Mouse (Mus musculus): ENCODE data around the gene Itsn1.

Itsn1 gene

DNA sequence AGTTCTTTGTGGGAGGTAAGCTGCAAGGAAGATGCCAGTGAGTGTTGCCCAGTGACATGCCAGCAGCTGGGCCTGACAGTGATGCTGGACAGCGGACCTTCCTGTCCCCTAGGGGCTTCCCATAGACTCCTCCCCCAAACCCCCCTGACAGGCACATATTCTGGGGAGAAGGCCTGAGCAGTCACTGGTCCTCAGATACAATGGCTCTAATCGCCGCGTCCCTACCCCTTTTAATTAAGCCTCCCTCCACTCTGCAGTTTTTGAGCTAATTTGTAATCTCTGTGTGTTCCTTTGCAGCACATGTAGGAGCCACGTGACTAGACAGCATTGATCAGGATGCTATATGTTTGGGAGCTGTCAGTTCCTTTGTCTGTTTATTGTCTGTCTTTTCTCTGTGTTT is 41.6 kb downstream of the Itsn1 start:
- peak; percentile 90 for DNase-seq

DNA sequence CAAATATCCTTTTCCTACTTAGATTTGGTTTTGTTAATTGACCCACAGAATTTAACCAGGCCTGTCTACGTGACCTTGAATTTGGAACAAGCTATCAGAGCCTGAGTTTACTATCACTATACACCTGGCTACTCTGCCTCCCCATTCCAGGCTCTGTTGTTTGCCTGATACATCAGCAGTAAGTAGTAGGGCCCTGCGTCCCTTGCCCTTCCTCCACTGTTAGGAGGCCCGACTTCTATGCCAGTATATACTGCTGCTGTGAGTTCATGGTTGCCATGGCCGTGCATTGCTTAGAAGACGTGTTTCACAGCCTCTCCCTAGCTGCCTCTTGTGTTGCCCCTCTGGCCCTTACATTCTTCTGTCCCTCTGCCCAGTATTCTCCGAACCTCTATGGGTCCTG is 42.3 kb downstream of the Itsn1 start:
- DNase-seq = peak; percentile 81

DNA sequence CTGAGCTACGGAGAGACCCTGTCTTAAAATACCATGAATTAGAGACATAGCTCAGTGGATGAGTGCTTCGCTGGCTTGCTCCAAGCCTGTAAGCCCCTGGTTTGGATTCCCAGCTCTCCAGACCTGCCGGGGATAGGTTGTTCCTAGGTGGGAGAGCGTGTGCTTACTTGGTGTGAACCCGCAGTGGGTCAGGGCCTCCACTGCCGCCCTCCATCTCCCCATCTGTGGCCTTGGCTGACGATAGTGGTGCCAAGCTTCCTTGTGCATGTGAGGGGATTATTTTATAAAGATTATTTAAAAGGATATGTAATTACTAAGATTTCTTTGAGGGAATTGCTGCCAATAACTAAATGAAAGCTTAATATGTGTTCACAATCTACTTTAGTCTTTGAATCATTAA is 43.5 kb downstream of the Itsn1 start:
- DNase-seq = peak; percentile 80

DNA sequence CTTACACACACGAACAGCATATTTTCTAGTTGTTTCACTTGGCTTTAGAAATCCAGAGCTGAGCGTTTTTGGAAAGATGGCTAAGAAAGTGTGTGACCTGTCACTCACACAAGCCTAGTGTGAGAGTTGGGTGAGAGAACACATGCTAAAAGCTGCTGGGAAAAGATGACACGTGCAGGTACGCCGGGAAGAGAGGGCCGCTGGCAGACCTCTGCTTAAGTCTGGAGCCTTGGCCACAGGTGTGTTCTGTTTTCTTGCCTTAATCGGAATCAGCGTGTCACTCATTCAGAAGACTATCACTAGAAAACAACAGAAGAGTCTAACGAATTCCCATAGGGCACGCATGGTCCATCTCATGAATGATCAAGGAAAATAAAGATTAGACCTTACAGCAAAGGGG is 50.5 kb downstream of the Itsn1 start:
- DNase-seq = peak; percentile 74

DNA sequence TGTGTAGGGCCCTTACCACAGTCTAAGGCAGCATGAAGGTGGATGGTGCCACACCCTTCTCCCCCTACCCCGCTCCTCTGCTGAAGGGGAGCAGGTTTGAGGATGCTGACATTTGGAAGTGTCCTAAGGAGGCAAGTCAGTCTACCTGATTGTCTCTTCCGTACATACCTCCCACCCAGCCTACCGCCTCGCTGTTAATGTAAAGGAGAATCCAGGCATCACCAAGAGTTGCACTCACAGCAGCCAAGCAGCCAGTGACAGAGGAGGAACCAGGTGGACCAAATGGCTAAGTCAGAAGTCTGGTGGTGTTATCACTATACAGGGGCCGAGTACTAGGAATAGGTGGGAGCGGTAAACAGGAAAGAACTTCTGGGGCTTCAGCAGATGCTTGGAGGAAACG is 51.1 kb downstream of the Itsn1 start:
- DNase-seq = peak; percentile 82

DNA sequence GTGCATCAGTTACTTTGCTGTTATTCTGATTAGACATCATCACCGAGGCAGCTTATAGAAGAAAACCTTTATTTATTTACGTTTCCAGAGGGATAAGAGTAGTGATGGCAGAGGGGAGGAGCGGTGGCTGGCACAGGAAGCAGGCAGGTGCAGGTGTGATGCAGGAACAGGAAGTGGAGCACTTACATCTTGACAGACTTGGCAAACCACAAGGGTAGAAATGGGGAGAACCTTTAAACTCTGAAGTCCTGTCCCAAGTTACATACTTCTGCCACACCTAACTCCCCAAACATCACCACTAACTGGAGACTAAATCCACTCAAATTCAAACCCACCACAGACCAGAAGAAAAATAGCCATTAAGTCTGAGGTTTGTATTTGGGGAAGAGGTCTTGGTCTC is 51.7 kb downstream of the Itsn1 start:
- DNase-seq = peak; percentile 68

DNA sequence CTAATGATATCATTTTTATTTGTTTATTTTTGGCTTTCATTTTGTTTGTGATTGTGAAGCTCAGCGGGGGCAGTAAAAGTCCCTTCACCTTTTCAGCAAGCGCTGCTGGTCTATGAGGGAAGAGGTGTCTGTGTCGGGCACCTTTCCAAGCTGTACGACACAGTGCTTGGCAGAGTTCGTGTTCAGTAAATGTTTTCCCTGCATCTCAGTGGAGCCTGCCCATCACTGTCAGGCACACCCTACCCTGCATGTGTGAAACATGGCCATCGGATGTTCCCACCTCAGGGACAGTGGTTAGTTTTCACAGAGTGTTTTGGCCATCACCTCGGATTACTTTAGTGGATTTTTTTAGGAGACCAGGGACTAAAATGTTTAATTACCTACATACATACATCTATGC is 54.1 kb downstream of the Itsn1 start:
- peak; percentile 87 for DNase-seq

DNA sequence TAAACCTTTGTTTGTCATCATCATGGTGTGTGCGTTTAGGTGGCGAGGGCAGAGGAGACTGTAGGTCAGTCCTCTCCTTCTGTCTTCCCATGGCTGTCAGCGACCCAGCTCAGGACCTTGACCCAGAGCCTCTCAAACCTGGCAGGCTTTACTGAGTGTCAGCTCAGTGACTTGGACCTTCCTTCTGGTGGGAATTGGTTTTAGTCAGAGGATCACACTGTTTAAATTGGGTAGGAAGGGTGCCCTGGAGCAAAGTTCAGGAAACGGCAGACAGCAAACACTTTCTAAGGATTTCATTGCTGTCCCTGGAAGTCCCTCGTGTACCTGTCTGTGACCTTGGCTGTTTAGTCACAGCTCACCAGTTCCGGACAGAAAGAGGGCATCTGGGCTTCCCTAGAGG is 55.2 kb downstream of the Itsn1 start:
- peak; percentile 72 for DNase-seq

DNA sequence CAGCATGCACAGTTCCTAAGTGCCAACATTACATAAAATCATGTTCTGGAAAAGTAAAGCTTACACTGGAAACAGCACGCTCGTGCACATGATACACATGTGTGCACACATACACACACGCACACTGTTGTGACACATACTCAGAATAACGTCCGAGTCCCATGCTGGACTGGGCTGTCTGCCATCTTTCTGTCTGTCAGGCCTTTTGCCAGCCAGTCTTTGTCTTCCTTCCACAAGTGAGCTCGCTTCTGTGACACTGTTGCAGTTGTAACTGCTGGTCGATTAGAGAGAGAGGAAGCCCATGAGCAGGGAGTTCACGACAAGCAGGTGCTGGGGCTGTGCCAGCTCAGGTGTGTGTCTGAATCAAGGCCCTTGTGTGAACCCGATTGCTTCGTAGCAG is 57.3 kb downstream of the Itsn1 start:
- peak; percentile 94 for DNase-seq

DNA sequence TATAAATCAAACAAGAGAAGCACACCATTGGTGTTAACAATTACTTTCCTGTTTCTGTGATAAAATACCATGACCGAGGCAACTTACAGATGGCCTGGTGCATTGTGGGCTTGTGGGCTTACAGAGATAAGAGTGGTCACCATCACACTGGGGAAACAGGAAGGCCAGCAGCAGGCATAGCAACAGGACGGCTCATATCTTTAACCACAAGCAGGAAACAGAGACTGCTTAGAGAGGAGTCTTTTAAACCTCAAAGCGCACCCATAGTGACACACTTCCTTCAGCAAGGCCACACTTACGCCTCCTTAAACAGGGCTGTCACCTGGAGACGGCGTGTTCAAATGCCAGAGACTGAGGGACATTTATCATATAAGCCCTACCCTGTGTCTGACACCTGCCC is 60.6 kb downstream of the Itsn1 start:
- DNase-seq = peak; percentile 96

DNA sequence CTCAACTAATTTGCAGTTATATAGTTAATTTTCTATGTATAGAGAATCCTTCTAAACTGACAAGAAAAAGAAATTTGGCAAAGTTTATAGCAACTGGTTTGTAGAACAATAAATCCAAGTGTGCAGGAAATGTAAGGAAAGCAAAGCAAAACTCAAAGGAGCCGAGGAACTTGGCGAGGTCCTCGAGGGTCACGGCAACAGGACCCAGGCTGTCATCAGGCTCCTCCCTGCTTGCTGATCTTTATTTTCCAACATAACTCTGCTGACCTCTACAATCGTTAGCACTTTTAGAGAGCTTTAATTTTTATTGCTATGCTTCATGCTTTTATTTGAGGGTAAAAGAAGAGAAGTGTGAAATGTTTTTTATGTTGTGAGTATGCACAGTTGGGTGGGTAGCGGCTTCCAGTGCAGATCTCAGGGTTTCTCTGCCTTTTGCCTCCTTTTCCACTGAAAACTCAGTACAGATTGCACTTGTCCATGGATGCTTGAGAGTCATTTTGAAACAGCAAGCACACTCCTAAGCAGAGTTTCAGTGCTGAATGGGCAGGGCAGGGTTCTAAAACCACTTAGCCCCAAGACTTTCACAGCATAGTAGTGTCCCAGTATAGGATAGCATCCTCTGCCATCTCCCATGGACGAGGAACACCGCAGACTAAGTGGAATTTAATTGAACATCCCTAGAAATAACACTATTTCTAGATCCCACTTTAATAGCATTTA is 63.6 kb downstream of the Itsn1 start:
- no peak for DNase-seq

DNA sequence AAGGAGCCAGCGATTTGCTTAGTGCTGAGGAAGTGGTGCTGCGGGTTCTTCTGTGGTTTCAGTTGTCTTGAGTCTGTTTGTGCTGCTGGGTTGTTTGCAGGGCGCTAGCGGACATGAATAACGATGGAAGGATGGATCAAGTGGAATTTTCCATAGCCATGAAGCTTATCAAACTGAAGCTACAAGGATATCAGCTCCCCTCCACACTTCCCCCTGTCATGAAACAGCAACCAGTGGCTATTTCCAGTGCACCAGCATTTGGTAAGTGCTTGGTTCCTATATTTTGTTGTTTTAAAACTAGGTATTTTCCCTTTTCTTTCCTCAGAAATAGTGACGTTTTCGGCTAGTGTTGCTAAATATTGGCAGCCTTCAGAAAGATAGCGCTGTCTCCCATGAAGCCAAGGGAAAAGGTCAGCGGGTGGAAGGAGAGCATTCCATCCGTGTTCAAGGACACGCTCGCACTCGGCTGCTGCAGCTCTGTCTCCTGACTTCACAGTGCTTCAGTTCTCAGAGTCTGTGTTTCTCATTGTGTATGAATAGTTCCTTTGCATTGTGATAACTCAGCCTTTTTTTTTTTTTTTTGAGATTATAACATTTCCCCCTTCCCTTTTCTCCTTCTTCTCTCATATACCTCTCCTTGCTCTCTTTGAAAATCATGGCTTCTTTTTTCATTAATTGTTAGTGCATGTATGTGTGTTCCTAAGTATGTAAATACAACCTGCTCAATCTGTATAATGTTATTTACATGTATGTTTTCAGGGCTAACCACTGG is 64.6 kb downstream of the Itsn1 start:
- DNase-seq = peak; percentile 95

DNA sequence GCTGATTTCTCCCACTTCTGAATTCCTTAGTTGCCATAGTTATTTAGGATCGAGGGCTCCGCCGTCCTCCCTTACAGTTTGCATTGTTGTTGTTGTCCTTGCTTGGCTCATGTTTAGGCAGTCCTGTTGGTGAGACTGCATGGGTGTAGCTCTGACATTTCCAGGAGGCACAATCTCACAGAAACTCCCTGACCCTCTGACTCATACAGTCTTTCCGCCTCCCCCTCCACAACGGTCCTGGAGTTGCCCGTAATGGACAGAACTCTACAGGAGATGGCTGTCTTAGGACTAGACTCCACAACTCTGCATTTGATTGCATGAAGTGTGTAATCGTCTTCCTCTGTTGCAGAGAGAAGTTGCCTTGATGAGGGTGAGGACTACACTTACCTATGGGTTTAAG is 65.2 kb downstream of the Itsn1 start:
- DNase-seq = no peak

DNA sequence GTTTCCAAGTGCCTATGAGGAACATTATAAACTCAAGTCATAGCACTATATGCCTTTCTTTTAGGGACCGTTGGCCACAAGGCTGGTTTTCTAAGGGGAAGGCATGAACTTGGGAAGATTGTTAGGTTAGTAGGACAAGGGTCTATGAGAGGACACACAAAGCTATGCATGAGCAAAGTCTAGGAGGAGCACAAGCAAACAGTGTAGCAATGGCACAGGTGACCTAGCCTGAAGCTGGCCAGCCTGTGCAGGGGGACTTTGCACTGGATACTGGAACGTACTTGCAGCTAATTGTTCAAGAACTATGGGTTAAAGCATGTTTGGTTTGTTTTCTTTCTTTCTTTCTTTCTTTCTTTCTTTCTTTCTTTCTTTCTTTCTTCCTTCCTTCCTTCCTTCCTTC is 66.0 kb downstream of the Itsn1 start:
- no peak for DNase-seq

DNA sequence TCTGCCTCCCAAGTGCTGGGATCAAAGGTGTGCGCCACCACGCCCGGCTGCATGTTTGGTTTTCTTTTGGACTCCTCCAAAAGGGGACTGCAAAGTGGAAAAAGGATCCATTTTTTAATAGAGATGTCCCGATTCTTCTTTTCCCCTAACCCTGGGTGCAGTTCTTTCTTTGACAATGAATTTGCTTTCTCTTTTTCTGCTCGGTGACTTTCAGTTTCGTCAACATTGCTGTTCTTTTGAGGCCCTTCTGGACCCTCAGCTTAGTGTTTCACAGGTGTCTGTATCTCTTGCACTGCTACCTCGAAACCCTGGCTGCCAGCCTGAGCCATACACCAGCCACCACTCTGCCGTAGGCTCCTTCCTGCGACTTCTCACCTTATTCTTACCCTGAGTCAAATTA is 66.5 kb downstream of the Itsn1 start:
- DNase-seq = no peak

DNA sequence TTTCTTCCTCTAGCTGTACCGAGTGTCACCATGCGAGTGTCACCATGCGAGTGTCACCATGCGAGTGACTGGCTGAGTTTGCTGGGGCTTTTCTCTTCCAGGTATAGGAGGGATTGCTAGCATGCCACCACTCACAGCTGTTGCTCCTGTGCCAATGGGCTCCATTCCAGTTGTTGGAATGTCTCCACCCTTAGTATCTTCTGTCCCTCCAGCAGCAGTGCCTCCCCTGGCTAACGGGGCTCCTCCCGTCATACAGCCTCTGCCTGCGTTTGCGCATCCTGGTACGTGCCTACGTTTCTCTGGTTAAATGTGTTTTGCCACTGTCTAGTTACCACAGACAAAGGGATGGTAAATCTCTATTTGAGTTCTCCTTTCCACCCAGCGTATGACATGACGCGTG is 72.3 kb downstream of the Itsn1 start:
- no peak for DNase-seq

DNA sequence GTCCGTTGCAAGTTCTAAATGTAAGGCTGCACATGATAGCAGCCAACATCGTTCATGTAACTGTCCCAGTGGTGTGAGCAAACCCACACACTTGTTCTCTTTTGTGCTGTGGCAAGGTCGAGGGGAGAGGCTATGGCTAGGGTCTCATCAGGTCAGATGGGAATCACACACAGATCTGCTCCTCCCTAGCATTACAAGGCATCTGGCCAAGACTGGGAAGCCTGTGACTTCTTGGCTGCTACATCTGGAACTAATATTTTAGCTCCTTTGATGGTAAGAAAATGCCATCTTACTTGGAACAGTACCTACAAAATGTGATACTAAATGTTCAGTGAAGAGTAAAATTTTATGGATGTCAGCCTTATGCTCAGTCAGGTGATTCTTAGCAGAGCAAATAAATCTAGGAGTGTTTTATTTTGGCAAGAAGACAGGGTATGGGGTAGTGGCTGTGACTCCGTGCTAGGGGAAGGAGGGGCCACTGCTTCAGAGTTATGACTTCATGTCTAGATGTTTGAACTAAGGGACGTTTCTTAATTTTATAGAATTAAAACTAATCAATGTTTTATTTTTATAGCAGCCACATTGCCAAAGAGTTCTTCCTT is 73.5 kb downstream of the Itsn1 start:
- no peak for DNase-seq

DNA sequence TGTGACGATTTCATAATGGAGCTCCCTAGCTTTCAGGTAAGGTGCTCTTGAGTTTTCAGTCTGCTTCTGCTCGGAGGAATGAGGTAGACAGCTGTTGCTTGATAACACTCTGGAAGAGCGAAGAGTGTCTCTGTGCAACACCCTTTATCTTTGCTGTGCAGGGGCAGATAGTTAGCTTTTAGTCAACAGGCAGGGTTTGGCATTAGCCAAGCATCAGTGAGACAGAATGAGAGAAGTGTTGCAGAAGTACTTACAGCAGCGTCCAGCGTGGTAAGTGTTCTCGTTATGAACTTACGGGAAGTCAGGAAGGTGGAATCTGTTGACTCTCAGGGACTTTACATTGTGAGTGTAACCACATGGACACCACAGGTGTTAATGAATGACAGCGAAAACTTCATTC is 75.3 kb downstream of the Itsn1 start:
- DNase-seq = no peak

DNA sequence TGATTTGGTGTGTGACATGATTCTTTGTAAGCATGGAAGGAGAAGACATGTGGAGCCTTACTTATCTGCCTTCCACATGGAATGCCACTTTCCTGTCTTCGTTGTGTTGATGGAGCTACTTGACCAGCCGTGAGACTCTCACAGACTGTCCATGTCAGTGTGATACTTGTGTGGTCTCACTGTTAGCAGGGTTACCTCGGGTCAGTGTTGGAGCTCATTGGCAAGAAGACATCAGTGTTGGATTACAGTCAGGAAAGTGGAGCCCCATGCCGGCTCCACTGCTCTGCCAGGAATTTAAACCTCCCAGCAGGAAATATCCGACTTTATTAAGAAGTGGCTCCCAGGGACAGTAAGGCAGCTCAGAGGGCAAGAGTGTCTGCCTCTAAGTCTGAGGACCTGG is 75.8 kb downstream of the Itsn1 start:
- DNase-seq = peak; percentile 95

DNA sequence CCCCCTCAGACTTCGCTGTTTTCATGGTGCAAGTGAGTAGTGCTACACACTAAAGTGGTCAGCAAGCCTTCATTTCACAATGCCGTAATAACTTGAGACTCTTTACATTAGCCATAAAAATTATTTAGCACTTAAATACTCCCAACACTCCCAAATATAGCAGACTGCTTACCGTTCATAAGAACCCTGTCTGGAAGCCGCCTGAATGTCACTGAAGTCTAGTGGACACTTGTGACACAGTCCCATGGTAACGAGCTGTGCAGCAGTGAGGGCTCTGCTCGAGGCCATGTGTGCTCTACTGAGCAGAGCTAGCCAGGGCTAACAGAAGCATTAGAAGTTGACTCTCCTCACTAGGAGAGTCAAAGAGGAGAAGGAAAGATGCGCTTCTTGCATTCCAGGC is 81.2 kb downstream of the Itsn1 start:
- DNase-seq = no peak

DNA sequence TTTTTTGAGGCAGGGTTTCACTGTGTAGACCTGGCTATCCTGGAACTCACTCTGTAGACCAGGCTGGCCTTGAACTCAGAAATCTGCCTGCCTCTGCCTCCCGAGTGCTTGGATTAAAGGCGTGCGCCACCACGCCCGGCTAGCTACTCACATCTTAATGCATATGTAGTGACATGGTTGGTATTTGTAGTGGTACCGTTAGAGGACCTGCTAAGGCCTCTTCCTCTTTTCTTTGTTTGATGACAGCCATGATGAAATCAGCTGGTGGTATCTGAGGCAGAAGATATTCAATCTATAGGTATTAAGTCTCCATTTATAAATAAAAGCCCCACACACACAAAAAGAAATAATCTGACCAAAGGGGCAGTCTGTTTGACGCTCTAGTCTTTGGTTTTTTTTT is 82.3 kb downstream of the Itsn1 start:
- no peak for DNase-seq

DNA sequence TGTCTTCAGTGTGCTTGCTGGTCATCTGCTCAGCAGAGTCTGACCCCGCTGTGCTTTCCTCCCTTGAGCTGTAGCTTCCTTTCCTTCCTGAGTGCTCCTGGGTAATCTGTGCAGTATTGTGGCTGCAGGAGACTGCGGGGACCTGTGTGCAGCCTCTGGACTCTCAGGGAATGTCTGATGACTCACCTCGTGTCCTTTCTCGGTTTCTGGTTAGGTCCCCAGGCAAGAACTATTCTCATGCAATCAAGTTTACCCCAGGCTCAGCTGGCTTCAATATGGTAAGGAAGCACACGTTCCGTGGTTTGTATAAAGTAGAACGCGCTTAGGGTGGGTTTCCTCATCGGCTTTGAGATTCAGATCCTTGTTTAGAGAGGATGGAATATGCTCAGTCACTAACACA is 82.8 kb downstream of the Itsn1 start:
- no peak for DNase-seq

DNA sequence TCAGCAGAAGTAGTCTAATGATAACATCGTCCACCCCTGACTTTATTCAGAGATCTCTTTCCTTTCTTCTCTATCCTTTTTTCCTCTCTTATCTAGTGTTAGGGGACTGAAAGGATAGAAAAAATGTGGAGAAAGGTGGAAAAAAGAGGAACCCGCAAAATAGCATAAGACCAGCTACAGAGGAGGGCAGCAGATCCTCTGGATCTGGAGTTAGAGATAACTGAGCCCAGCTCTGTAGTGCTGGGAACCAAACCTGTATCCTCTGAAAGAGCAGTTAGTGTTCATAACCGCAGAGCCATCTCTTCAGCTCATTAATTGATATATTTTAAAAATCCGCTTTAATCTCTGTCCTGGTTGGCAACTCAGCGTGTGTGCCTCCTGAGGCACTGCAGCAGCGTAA is 84.5 kb downstream of the Itsn1 start:
- no peak for DNase-seq

DNA sequence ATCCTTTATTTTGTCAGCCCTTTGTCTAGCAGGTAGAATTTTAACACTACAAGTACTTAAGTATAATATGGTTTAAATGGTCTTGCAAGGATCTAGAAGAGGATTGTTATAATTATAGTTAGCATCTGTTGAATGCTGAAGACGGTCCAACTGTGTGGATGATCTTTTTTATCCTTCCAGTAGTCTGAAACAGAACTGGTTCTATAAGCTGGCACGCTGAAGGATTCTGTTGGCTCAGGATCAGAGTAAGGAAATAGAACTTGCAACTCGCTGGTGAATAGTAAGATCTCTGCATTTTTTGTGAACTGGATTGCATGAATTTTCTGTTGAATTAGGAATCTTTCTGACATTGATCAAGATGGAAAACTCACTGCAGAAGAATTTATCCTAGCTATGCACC is 86.0 kb downstream of the Itsn1 start:
- no peak for DNase-seq
